11 mouse cellular contexts compared by ENCODE assay signal in genomic region chr9:85675131-85675905, GRCm38 (mm10).
"Had no signal": no experiment of that assay in that cellular context is flagged by ENCODE, and none has a peak within 500 bp of the region (broad histone marks: within the 10 kb centered on the region; RNA-seq: fewer than 3 reads in every experiment).

No protein-coding gene starts in this region.

- H3K27ac ChIP-seq: limb, embryonic 13.5 days; liver, embryonic 14.5 days; midbrain, embryonic 13.5 days; neural tube, embryonic 12.5 days; stomach, embryonic 15.5 days had no signal

- H3K4me1 ChIP-seq: neural tube, embryonic 12.5 days had no signal

- ATAC-seq: midbrain, embryonic 13.5 days had no signal

- H3K9me3 ChIP-seq: limb, embryonic 13.5 days; midbrain, embryonic 13.5 days; neural tube, embryonic 12.5 days; stomach, embryonic 15.5 days had no signal

- H3K36me3 ChIP-seq: limb, embryonic 13.5 days; midbrain, embryonic 13.5 days; neural tube, embryonic 12.5 days; stomach, embryonic 15.5 days had no signal

- H3K4me2 ChIP-seq: limb, embryonic 13.5 days; midbrain, embryonic 13.5 days; neural tube, embryonic 12.5 days; stomach, embryonic 15.5 days had no signal

- H3K4me3 ChIP-seq: limb, embryonic 13.5 days; midbrain, embryonic 13.5 days; neural tube, embryonic 12.5 days; stomach, embryonic 15.5 days had no signal

- DNase-seq: kidney, adult 11 months; kidney, postnatal 14 days; lung, adult 2 months; lung, postnatal 14 days; retina, postnatal 1 day; thymus, postnatal 36 days had no signal

- H3K27me3 ChIP-seq: limb, embryonic 13.5 days; midbrain, embryonic 13.5 days; neural tube, embryonic 12.5 days; stomach, embryonic 15.5 days had no signal

- H3K9ac ChIP-seq: limb, embryonic 13.5 days; liver, embryonic 14.5 days; midbrain, embryonic 13.5 days; neural tube, embryonic 12.5 days; stomach, embryonic 15.5 days had no signal
